Mouse (Mus musculus): ENCODE results near the gene Tuba1c.

DNA sequence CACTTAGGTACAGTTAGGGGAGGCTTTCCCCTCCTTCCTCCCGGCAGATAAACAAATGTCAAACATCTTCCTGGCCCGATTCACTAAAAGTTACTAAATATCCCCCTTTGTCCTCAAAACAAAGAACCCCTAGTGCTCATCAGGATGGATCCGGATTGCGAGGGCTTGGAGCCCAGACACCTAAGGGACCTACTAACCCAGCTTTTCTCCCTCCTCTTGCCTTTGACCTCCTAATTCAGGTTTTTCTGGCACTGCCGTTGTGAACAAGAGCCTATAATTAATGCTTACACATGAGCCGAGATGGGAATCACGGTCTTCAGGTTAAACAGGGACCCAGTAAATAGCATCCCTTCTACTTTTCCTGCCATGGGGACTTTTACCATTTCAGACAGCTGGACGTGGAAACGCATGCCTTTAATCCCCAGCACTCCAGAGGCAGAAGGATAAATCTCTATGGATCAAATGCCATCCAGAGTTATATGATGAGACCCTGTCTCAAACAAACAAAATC, 38.1 kb upstream of the Tuba1c start:
- no peak for TF ChIP-seq CTCF (IDR thresholded peaks at IDR 0.05; ENCODE audit: control insufficient read depth, insufficient read depth, insufficient read length)
- TF ChIP-seq CEBPB (IDR thresholded peaks at IDR 0.05; ENCODE audit: low read depth), result no peak
- no peak for TF ChIP-seq MAX (IDR thresholded peaks at IDR 0.05)
- no peak for TF ChIP-seq USF1 (IDR thresholded peaks at IDR 0.05; ENCODE audit: low read depth)
- no peak for TF ChIP-seq MYOG (IDR thresholded peaks at IDR 0.05; ENCODE audit: control insufficient read depth, extremely low read depth, insufficient read length)
- no peak for TF ChIP-seq MYOD1 (IDR thresholded peaks at IDR 0.05; ENCODE audit: control insufficient read depth, insufficient read length, low read depth)

Measured in C2C12 (cell line).